Mouse (Mus musculus) liver, adult 2 months (tissue): Measurements from ENCODE around the gene Cd24a.

Source experiments
- CTCF ChIP-seq: fragments of 200-500 bp; IDR thresholded peaks from 2 replicates; pipeline ENCODE4 v1.5.1; 2011; ENCODE audit warnings: low read depth, low read length, control low read depth
- POLR2A ChIP-seq: fragments of 200-500 bp; IDR thresholded peaks from 2 replicates; pipeline ENCODE4 v1.6.1; 2011; ENCODE audit warnings: low read length, control low read depth; ENCODE audit not compliant: insufficient read depth; ENCODE audit errors: extremely low read depth

DNA sequence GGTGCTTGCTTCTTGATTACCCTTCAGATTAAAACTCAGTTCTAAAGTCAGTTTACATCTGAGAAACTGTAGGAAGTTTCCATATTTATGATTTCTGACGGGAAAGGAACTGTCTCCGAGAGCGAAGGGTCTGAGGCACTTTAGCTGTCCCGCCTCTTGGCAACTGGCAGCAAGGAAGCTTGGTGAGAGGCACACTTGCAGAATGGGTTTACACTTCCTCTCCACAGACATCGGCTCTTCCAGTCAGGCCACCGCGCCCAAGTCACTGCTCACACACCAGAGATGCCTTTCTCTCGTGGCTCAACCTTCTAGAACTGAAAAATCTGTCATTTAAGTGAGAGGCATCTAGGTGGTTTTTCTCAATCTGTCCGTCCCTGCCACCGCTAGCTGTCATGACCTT is 13.4 kb downstream of the Cd24a start:
- TF ChIP-seq POLR2A (no peak), CTCF (no peak)
